Mouse (Mus musculus): ENCODE measurements at regions not wholly inside any gene's neighbourhood (a gene's known extent, or its start where the extent isn't known, plus 50 kb on each side); places are given as distances from the start of the nearest gene placed in this dataset.

DNA sequence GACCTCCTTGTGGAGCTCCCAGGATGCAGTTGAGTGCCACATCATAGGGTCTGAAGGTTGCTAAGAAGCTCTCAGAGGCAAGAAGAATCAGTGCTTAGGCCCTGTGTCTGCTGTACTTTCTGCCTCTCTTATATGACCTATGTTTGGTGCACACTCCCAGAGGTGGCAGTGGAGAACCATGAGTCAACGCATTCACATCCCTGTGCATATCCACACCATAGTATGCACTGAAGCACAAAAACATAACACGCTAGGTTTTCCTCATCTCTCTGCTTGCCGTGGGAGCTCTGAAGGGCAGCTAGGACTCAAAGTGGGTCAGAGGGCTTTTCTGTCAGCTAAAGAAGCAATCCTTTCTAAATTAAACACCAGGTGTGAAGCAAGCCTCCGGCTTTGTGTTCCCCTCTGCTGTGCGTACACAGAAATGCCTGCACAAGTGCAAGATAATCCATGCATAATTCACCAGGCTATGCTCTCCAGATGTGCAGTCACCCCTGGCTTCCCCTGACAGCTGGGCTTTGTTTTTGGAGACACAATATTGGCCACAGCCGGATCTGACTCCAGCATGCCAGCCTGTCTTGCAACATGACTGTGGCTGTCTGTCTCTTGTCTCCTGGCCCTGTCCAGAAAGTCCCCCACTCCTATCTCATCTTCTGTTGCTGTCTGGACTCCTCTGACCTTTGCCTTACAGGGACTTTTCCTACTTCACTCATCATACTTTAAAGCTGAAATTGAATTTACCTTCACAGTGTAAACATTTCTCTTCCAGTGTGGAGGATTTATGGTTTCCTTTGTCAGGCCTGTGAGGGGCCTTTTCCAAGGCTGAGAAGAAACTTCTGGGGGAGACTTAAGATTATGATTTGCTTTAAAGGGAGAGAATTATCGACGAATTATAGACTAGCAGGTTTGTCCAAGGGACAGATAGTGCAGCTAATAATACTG, 405.1 kb upstream of the Mctp2 start:
- H3K27ac ChIP-seq (ENCODE audit: control insufficient read depth, low read depth, low read length) = no peak overlapping the region
- no peaks in the 10 kb centered on the region for H3K79me2 ChIP-seq (ENCODE audit: control insufficient read depth, insufficient read depth, low read length, poor library complexity)
- H3K9ac ChIP-seq (ENCODE audit: control insufficient read depth, low read depth, low read length, poor library complexity, severe bottlenecking) = no peak overlapping the region
- TF ChIP-seq MYC (IDR thresholded peaks at IDR 0.05; ENCODE audit: low read depth, low read length) (no peak), UBTF (IDR thresholded peaks at IDR 0.05; ENCODE audit: borderline replicate concordance, insufficient read depth, low read depth, low read length) (no peak), E2F4 (IDR thresholded peaks at IDR 0.05; ENCODE audit: borderline replicate concordance, low read depth, low read length) (no peak), EP300 (IDR thresholded peaks at IDR 0.05; ENCODE audit: low read depth in 1 of 2, low read length in 2 of 2) (no peak), ZNF384 (IDR thresholded peaks at IDR 0.05; ENCODE audit: low read depth, low read length) (no peak), TAL1 (IDR thresholded peaks at IDR 0.05; ENCODE audit: low read length) (no peak), ZKSCAN1 (IDR thresholded peaks at IDR 0.05; ENCODE audit: low read depth, low read length) (no peak)
- H3K9me3 ChIP-seq (replicated peaks; ENCODE audit: insufficient read depth, low read length) = no peaks in the 10 kb centered on the region
- H3K36me3 ChIP-seq (ENCODE audit: control insufficient read depth in 1 of 2, insufficient read depth in 2 of 2, low read length in 2 of 2) = no peaks in the 10 kb centered on the region
- no peak overlapping the region for H3K4me3 ChIP-seq (ENCODE audit: control insufficient read depth in 1 of 2, insufficient read depth in 1 of 2, low read depth in 2 of 2, low read length in 2 of 2)
- no peaks in the 10 kb centered on the region for H3K27me3 ChIP-seq (ENCODE audit: control insufficient read depth in 1 of 2, insufficient read depth in 2 of 2, low read length in 2 of 2)
- no peaks in the 10 kb centered on the region for H3K4me1 ChIP-seq (ENCODE audit: control insufficient read depth in 1 of 2, insufficient read depth in 2 of 2, low read length in 2 of 2)
- no peak for DNase-seq (ENCODE audit: low read depth, low spot score)

DNA sequence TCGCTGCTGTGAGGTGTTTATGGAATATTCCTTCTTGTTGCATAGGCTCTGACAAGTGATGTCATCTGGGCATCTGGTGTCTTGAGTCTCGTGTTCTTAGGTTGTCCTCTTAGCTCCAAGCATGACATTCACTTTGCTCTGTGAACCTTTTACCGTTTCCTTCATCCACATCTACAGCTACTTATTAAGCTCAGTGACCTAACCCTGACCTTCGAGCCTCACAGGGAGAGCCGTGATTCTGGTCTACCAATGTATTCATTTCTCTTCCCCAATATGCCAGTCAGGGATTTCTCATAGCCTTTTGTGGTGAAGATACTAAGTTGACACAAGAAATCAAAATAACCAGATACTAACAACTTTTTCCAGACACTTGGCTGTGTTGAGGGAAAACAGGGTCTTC, 409.0 kb upstream of the Mctp2 start:
- no peak overlapping the region for H3K9ac ChIP-seq (ENCODE audit: control insufficient read depth, low read depth, low read length, poor library complexity, severe bottlenecking)
- no peak for DNase-seq (ENCODE audit: low read depth, low spot score)
- H3K79me2 ChIP-seq (ENCODE audit: control insufficient read depth, insufficient read depth, low read length, poor library complexity) = no peaks in the 10 kb centered on the region
- TF ChIP-seq GABPA (IDR thresholded peaks at IDR 0.05; ENCODE audit: low read depth, low read length) (no peak), HCFC1 (IDR thresholded peaks at IDR 0.05; ENCODE audit: low read depth, low read length) (no peak), BHLHE40 (IDR thresholded peaks at IDR 0.05; ENCODE audit: borderline replicate concordance, low read depth, low read length) (no peak), POLR2A (IDR thresholded peaks at IDR 0.05; ENCODE audit: control insufficient read depth in 1 of 2, insufficient read depth in 1 of 2, low read depth in 1 of 2, low read length in 2 of 2, poor library complexity in 1 of 2) (no peak), MXI1 (IDR thresholded peaks at IDR 0.05; ENCODE audit: low read depth, low read length) (no peak), CHD2 (IDR thresholded peaks at IDR 0.05; ENCODE audit: low read length) (no peak), POLR2AphosphoS5 (IDR thresholded peaks at IDR 0.05; ENCODE audit: borderline replicate concordance, low read depth, low read length) (no peak), MYB (IDR thresholded peaks at IDR 0.05; ENCODE audit: low read depth, low read length) (no peak), JUND (IDR thresholded peaks at IDR 0.05; ENCODE audit: low read depth, low read length) (no peak), GATA1 (IDR thresholded peaks at IDR 0.05; ENCODE audit: low read depth, low read length) (no peak), CTCF (IDR thresholded peaks at IDR 0.05 in 2 of 3, conservative IDR thresholded peaks at IDR 0.05 in 1 of 3; ENCODE audit: control insufficient read depth in 1 of 3, insufficient read depth in 1 of 3, low read depth in 2 of 3, low read length in 3 of 3, poor library complexity in 1 of 3, severe bottlenecking in 1 of 3) (no peak), USF2 (IDR thresholded peaks at IDR 0.05; ENCODE audit: borderline replicate concordance in 1 of 2, insufficient read depth in 1 of 2, low read depth in 1 of 2, low read length in 2 of 2) (no peak), MEF2A (IDR thresholded peaks at IDR 0.05; ENCODE audit: extremely low read depth, insufficient replicate concordance, low read depth, low read length, poor library complexity, severe bottlenecking) (no peak), ETS1 (IDR thresholded peaks at IDR 0.05; ENCODE audit: low read depth, low read length) (no peak), KAT2A (conservative IDR thresholded peaks at IDR 0.05; ENCODE audit: low read depth, low read length) (no peak), SIN3A (IDR thresholded peaks at IDR 0.05; ENCODE audit: low read length) (no peak), CHD1 (IDR thresholded peaks at IDR 0.05; ENCODE audit: low read depth, low read length) (no peak), ZC3H11A (IDR thresholded peaks at IDR 0.05; ENCODE audit: low read depth, low read length) (no peak), TCF12 (IDR thresholded peaks at IDR 0.05; ENCODE audit: low read depth, low read length) (no peak), E2F4 (IDR thresholded peaks at IDR 0.05; ENCODE audit: borderline replicate concordance, low read depth, low read length) (no peak)
- H3K4me1 ChIP-seq (ENCODE audit: control insufficient read depth in 1 of 2, insufficient read depth in 2 of 2, low read length in 2 of 2) = no peaks in the 10 kb centered on the region
- H3K9me3 ChIP-seq (replicated peaks; ENCODE audit: insufficient read depth, low read length) = no peaks in the 10 kb centered on the region
- no peak overlapping the region for H3K4me3 ChIP-seq (ENCODE audit: control insufficient read depth in 1 of 2, insufficient read depth in 1 of 2, low read depth in 2 of 2, low read length in 2 of 2)
- H3K27ac ChIP-seq (ENCODE audit: control insufficient read depth, low read depth, low read length) = no peak overlapping the region
- H3K27me3 ChIP-seq (ENCODE audit: control insufficient read depth in 1 of 2, insufficient read depth in 2 of 2, low read length in 2 of 2) = no peaks in the 10 kb centered on the region
- H3K36me3 ChIP-seq (ENCODE audit: control insufficient read depth in 1 of 2, insufficient read depth in 2 of 2, low read length in 2 of 2) = no peaks in the 10 kb centered on the region

All from MEL (cell line).